ENCODE assay signal across 9 mouse cellular contexts in genomic region chr2:174077004-174077695, GRCm38 (mm10). TPM values are rescaled to one million over a fixed set of nuclear protein-coding genes. Genes with fewer than 3 reads are reported as not detected.
DNase-seq lines count a peak whose midpoint lies in the region; ATAC-seq and TF ChIP-seq lines count a peak whose summit lies in the region.
"Had no signal": no experiment of that assay in that cellular context is flagged by ENCODE, and none has a peak within 500 bp of the region (broad histone marks: within the 10 kb centered on the region; RNA-seq: fewer than 3 reads in every experiment).

No protein-coding gene starts in this region.

- H3K4me2 ChIP-seq in embryonic facial prominence, embryonic 11.5 days (ENCODE audit: low read depth, low read length): peak overlapping the region; percentile 73
- H3K4me2 ChIP-seq in hindbrain, postnatal 0 days (ENCODE audit: low read depth, low read length): peak overlapping the region; percentile 70
- H3K4me2 ChIP-seq in liver, postnatal 0 days (ENCODE audit: low read depth, low read length): peak overlapping the region; percentile 99
- H3K4me2 ChIP-seq in neural tube, embryonic 12.5 days (replicated peaks): peak overlapping the region; percentile 94

- DNase-seq in adrenal gland, postnatal 10 days: peak; percentile 39
- DNase-seq in adrenal gland, postnatal 4 days (ENCODE audit: low spot score in 2 of 2): no peak
- DNase-seq in Muller cell, postnatal 12 days (ENCODE audit: inconsistent ontology term): peak; percentile 14
- DNase-seq in embryonic facial prominence, embryonic 11.5 days (ENCODE audit: low spot score): peak; percentile 32
- DNase-seq in hindbrain, postnatal 0 days (ENCODE audit: low spot score): peak; percentile 18
- DNase-seq in liver, postnatal 0 days: peak; percentile 58
- DNase-seq in urinary bladder, postnatal 25 days (ENCODE audit: low spot score): no peak

- H3K9me3 ChIP-seq in embryonic facial prominence, embryonic 11.5 days (replicated peaks; ENCODE audit: control insufficient read depth, low read length): no peaks in the 10 kb centered on the region
- no peaks in the 10 kb centered on the region for H3K9me3 ChIP-seq in hindbrain, postnatal 0 days (ENCODE audit: low read length)
- H3K9me3 ChIP-seq in liver, postnatal 0 days (ENCODE audit: low read length): no peaks in the 10 kb centered on the region
- no peaks in the 10 kb centered on the region for H3K9me3 ChIP-seq in neural tube, embryonic 12.5 days

- no peak for TF ChIP-seq CTCF in hindbrain, postnatal 0 days (IDR thresholded peaks at IDR 0.05; ENCODE audit: low read depth)
- no peak for TF ChIP-seq CTCF in liver, postnatal 0 days (IDR thresholded peaks at IDR 0.05; ENCODE audit: low read depth)

- no peak for TF ChIP-seq EP300 in liver, postnatal 0 days (IDR thresholded peaks at IDR 0.05; ENCODE audit: low read depth)

- no peaks in the 10 kb centered on the region for H3K36me3 ChIP-seq in embryonic facial prominence, embryonic 11.5 days (replicated peaks; ENCODE audit: control insufficient read depth, insufficient read depth, low read depth, low read length)
- H3K36me3 ChIP-seq in hindbrain, postnatal 0 days (ENCODE audit: insufficient read depth, low read length): no peaks in the 10 kb centered on the region
- no peaks in the 10 kb centered on the region for H3K36me3 ChIP-seq in liver, postnatal 0 days (replicated peaks; ENCODE audit: insufficient read depth, low read length)
- H3K36me3 ChIP-seq in neural tube, embryonic 12.5 days: no peaks in the 10 kb centered on the region

- whole genome bisulfite sequencing in embryonic facial prominence, embryonic 11.5 days: 0% methylated on average over 19 of the region's 19 CpGs
- under 1% methylated on average over 19 of the region's 19 CpGs for WGBS in hindbrain, postnatal 0 days
- WGBS in liver, postnatal 0 days (ENCODE audit: insufficient replicate concordance): under 1% methylated on average over 19 of the region's 19 CpGs
- WGBS in neural tube, embryonic 12.5 days: 1% methylated on average over 19 of the region's 19 CpGs

- peaks cover 5% of the 10 kb centered on the region for H3K4me1 ChIP-seq in embryonic facial prominence, embryonic 11.5 days (ENCODE audit: control insufficient read depth, insufficient read depth, low read length)
- peaks cover 18% of the 10 kb centered on the region; the same call in 1 of the 2 replicates for H3K4me1 ChIP-seq in hindbrain, postnatal 0 days (ENCODE audit: insufficient read depth, low read length)
- peaks cover 12% of the 10 kb centered on the region for H3K4me1 ChIP-seq in liver, postnatal 0 days (ENCODE audit: insufficient read depth)
- H3K4me1 ChIP-seq in neural tube, embryonic 12.5 days: peaks cover 56% of the 10 kb centered on the region

- H3K4me3 ChIP-seq in embryonic facial prominence, embryonic 11.5 days (ENCODE audit: low read depth, low read length): peak overlapping the region; percentile 81
- H3K4me3 ChIP-seq in hindbrain, postnatal 0 days (ENCODE audit: low read length): peak overlapping the region; percentile 65
- H3K4me3 ChIP-seq in liver, postnatal 0 days (ENCODE audit: low read depth, low read length): peak overlapping the region; percentile 93
- peak overlapping the region; percentile 70 for H3K4me3 ChIP-seq in neural tube, embryonic 12.5 days

- no peaks in the 10 kb centered on the region for H3K27me3 ChIP-seq in embryonic facial prominence, embryonic 11.5 days (ENCODE audit: control insufficient read depth, insufficient read depth, low read length)
- no peaks in the 10 kb centered on the region for H3K27me3 ChIP-seq in hindbrain, postnatal 0 days (ENCODE audit: insufficient read depth, low read length)
- no peaks in the 10 kb centered on the region for H3K27me3 ChIP-seq in liver, postnatal 0 days (ENCODE audit: insufficient read depth, low read length)
- H3K27me3 ChIP-seq in neural tube, embryonic 12.5 days (replicated peaks): no peaks in the 10 kb centered on the region
- H3K27me3 ChIP-seq: Patski had no signal

- H3K27ac ChIP-seq in embryonic facial prominence, embryonic 11.5 days (replicated peaks; ENCODE audit: low read depth, low read length): peak overlapping the region; percentile 94; the same call in 1 of the 2 replicates
- peak overlapping the region; percentile 80 for H3K27ac ChIP-seq in hindbrain, postnatal 0 days
- H3K27ac ChIP-seq in liver, postnatal 0 days (ENCODE audit: low read depth): peak overlapping the region; percentile 83
- H3K27ac ChIP-seq in neural tube, embryonic 12.5 days: peak overlapping the region; percentile 90

- peak overlapping the region; percentile 83 for H3K9ac ChIP-seq in embryonic facial prominence, embryonic 11.5 days (replicated peaks; ENCODE audit: low read length)
- peak overlapping the region; percentile 45 for H3K9ac ChIP-seq in hindbrain, postnatal 0 days (replicated peaks; ENCODE audit: low read length)
- H3K9ac ChIP-seq in liver, postnatal 0 days (replicated peaks): peak overlapping the region; percentile 82
- peak overlapping the region; percentile 74 for H3K9ac ChIP-seq in neural tube, embryonic 12.5 days

- no peak for ATAC-seq in embryonic facial prominence, embryonic 11.5 days (replicated peaks; ENCODE audit: insufficient number of reproducible peaks, low FRiP score, low TSS enrichment, low read depth)
- no peak for ATAC-seq in hindbrain, postnatal 0 days
- 0 out of 2 replicates have a peak, but pooled peaks have one; percentile 12 for ATAC-seq in liver, postnatal 0 days
- ATAC-seq in neural tube, embryonic 12.5 days (ENCODE audit: low FRiP score, low read depth): no peak

RNA-seq across cellular contexts. Expression of gene Stx16, which starts 1.0 kb away (rescaled TPM):
- total RNA-seq in adrenal gland, postnatal 10 days (2021): 10 to 100 TPM; 30.9 to 37.5 TPM
- total RNA-seq in adrenal gland, postnatal 4 days (2021): 10 to 100 TPM; 42.0 to 54.8 TPM
- 6.7 and 7.8 TPM in 2 replicates for polyA plus RNA-seq in embryonic facial prominence, embryonic 11.5 days (2014; fragmentation: Nextera tagmentation; extraction: Ambion mirVana)
- 23.5 and 30.5 TPM in 2 replicates for total RNA-seq in hindbrain, postnatal 0 days (2014; rRNA removed)
- polyA plus RNA-seq in hindbrain, postnatal 0 days (2015; fragmentation: Nextera tagmentation; extraction: Ambion mirVana): 7.9 and 8.6 TPM in 2 replicates
- polyA plus RNA-seq in liver, postnatal 0 days (2015; fragmentation: Nextera tagmentation; extraction: Ambion mirVana): 2.4 and 2.9 TPM in 2 replicates
- polyA plus RNA-seq in neural tube, embryonic 12.5 days (2016; fragmentation: Nextera tagmentation; extraction: Ambion mirVana): 11.8 and 13.7 TPM in 2 replicates

RNA-seq across cellular contexts. Expression of gene Npepl1, which starts 33.0 kb away (rescaled TPM):
- total RNA-seq in adrenal gland, postnatal 10 days (2021): 10 to 100 TPM; 67.9 to 82.2 TPM
- 10 to 100 TPM; 88.2 to 90.6 TPM for total RNA-seq in adrenal gland, postnatal 4 days (2021)
- polyA plus RNA-seq in embryonic facial prominence, embryonic 11.5 days (2014; fragmentation: Nextera tagmentation; extraction: Ambion mirVana): 31.3 and 32.9 TPM in 2 replicates
- 24.7 and 29.5 TPM in 2 replicates for total RNA-seq in hindbrain, postnatal 0 days (2014; rRNA removed)
- polyA plus RNA-seq in hindbrain, postnatal 0 days (2015; fragmentation: Nextera tagmentation; extraction: Ambion mirVana): 18.8 and 20.3 TPM in 2 replicates
- 30.8 and 32.0 TPM in 2 replicates for polyA plus RNA-seq in liver, postnatal 0 days (2015; fragmentation: Nextera tagmentation; extraction: Ambion mirVana)
- polyA plus RNA-seq in neural tube, embryonic 12.5 days (2016; fragmentation: Nextera tagmentation; extraction: Ambion mirVana): 29.1 and 30.1 TPM in 2 replicates

Comparison
In these comparisons a context has a peak if more than half of its experiments do, and no peak if none do; other contexts are left out.
1. DNase-seq: peak in adrenal gland, postnatal 10 days (single experiment), Muller cell, postnatal 12 days (single experiment), embryonic facial prominence, embryonic 11.5 days (single experiment), hindbrain, postnatal 0 days (single experiment) and liver, postnatal 0 days (single experiment); none in adrenal gland, postnatal 4 days (0 of 2) and urinary bladder, postnatal 25 days (single experiment).
2. Peak in every context shown above with its lines, with median percentiles within 50 percentile points of each other: H3K27ac ChIP-seq, H3K4me2 ChIP-seq, H3K4me3 ChIP-seq and H3K9ac ChIP-seq.